Mouse (Mus musculus) hematopoietic stem cell, adult 5-6 weeks (primary cell): ENCODE measurements around the gene Dock10. TPM values are rescaled to one million over a fixed set of nuclear protein-coding genes. Genes with fewer than 3 reads are reported as not detected.

Experiments used
- ATAC-seq, 2 experiments: fragments of 125-278 bp in 1 of 2; replicated peaks in 1 of 2; 2 replicates each; pipeline ENCODE4 v1.8.0; 2016 to 2017; ENCODE audit warnings: inconsistent platforms in 2 of 2, mild to moderate bottlenecking in 2 of 2, moderate number of reproducible peaks in 2 of 2, low read depth in 1 of 2, moderate TSS enrichment in 1 of 2; ENCODE audit not compliant: low FRiP score in 2 of 2, poor library complexity in 2 of 2, severe bottlenecking in 2 of 2, insufficient read depth in 1 of 2, low TSS enrichment in 1 of 2
- total RNA-seq: library from RNA; stranded (forward); fragments of 172-1452, 232-1000 nt; gene quantifications from 2 replicates; pipeline ENCODE4 v1.2.3, GENCODE M21; 2017

Gene Dock10
- total RNA-seq, 1 experiment from 2014 or later = 113 TPM

- ATAC-seq = no peak
These were observed 18.9 kb downstream of the Dock10 start for GRCm38 (mm10) chr1:80739472-80739871.

- ATAC-seq = no peak
These were observed 20.4 kb downstream of the Dock10 start for GRCm38 (mm10) chr1:80737812-80738391.

GRCm38 (mm10) chr1:80730582-80730981 lies 27.7 kb downstream of the Dock10 start:
- ATAC-seq = peak; percentile 60 to 70

GRCm38 (mm10) chr1:80730174-80730573 lies 28.2 kb downstream of the Dock10 start:
- ATAC-seq = no peak; a peak in 1 of 4 replicates

DNA sequence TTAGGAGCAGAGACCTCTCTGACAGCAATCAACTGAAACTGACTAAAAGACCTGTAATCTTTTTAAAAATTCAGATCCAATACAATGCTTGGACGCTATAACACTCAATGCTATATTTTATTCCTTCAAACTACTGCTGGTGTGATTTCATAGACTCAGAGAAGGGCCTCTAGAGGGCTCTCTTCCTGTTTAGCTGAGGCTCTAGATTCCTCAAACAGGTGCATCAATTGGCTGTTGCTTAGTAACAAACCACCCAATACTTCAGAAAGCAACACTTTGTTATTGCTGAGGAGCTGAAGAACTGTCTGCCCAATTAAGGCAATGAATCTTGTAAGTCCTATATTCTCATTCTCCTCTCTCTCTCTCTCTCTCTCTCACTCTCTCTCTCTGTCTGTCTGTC lies 30.1 kb downstream of the Dock10 start:
- peak; percentile 57 to 70; a peak in 3 of 4 replicates for ATAC-seq

- no peak for ATAC-seq
These were observed 30.9 kb downstream of the Dock10 start for GRCm38 (mm10) chr1:80727403-80727802.

DNA sequence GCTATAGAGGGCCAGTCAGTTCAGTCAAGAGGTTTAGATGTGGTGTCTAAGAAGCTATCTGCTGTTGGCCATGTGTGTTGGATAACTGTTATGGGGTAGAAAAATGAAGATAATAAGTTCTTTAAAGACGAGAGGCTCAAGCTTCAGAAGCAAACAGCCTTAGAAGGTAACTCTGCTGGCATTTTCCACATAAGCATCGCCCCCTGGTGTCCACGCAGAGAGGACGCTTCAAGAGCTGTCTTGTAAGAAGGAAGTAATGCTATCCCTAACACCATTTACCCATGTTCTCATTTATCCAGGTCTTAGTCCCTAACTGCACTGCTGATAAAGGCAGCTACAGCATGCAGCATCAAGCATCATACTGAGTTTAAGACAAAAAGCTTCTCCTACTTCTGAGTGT lies 35.7 kb downstream of the Dock10 start:
- peak; percentile 81 to 88 for ATAC-seq

- ATAC-seq = no peak
These were observed 36.3 kb downstream of the Dock10 start for GRCm38 (mm10) chr1:80722001-80722400.

DNA sequence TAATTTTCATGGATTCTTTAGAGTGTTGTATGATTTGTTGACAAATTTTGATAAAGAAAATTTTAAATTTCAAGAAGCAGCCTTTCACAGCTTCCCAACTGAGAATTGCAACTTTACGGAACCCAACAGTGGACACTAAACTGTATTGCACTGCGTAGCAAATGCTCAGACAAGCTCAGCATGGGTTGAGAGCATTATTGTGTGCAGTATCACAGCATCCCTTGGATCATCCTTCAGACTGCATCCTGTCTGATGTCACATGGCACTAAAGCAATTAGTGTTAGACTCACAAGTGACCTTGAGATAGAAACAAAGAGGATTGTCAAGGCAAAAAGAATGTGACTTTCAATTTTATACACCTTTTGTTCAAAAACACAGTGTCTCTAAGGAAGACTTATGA lies 37.1 kb downstream of the Dock10 start:
- ATAC-seq = no peak

DNA sequence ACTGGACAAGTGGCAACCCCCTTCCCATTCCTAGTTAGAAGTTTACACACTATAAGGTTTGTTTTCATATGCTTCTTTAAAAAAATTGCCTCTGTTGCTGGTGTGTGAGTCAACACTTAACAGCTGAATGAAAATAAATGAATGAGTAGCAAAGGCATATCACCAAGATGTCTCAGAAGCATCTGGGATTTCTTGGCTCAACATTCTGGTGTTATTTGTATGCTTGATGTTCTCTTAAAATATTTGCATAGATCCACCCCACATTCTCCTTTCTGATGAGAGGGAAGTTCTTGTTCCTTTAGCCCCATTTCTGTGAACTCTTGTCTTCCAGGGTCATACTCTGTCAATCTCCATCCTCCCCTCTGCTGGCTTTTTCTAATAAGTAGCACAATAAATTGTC lies 38.2 kb downstream of the Dock10 start:
- no peak for ATAC-seq

GRCm38 (mm10) chr1:80719436-80719835 lies 38.9 kb downstream of the Dock10 start:
- ATAC-seq = no peak

DNA sequence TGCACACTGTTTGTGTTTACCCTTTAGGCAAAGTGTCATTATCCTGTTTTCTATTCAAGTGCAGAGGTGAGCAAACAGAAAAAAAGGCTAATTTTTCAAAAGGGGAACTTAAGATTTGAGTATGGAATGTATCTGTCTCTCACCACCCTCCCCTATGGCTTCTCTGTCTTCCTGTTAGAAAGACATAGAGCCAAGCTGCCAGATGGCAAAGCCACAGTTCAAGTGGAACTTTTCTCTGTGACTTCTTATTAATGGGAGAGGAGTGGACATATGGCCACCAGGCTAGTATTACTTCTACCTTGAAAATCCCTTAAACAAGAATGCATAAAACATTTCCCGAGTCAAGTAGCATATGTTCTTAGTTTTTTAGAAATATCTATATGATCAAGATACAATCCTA lies 39.7 kb downstream of the Dock10 start:
- ATAC-seq = peak; percentile 22 to 46; a peak in 2 of 4 replicates

DNA sequence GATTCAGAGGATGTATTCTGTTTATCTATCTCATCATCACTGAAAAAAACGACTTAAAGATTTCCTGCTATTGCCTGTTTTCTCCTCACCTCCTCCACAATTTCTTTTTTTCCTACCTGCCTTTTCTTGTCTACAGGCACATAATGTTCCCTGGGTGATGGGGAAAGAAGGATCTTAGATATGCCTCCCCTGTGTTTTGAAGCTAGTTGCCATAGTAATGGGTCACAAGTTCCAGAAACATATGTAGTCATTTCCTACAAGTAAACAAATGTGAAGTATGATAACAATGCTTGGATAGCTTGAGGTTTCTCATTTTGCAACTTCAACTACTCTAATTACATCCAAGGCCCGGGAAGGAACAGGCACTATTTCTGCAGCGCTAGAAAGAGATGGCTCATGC lies 42.4 kb downstream of the Dock10 start:
- ATAC-seq = peak in 1 of 2 experiments; percentile 37; a peak in 1 of 4 replicates

- peak in 1 of 2 experiments; percentile 26; a peak in 1 of 4 replicates for ATAC-seq
These were observed 44.4 kb downstream of the Dock10 start for GRCm38 (mm10) chr1:80713920-80714319.

DNA sequence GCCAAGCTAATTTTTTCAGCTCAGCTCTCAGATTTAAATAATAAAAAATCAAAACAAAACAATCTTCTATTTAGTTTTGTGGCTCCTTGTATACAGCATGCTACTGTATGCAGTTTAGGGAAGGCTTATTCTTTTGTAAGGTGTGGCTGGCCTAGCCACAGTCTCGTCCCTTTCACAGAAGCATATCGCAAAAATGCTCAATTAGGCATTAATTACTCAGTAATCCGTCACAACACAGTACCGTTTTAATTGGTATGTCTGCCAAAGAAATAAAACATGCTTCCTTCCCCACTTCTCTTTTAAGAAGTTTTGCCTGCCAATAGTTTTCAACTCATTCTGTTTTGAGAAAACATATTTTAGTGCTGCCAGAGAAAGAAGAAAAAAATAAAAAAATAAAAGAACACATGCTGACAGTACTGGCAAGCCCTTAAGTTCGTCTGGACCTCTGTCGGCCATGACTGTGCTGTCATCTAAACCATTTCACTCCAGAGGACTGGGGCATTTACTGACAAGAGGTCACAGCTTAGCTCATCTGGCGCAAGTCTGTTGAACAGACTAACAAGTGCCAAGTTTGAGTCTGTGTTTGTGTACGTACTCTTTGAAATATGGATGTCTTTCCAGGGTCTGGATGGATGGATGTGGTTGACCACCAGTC lies 47.6 kb downstream of the Dock10 start:
- ATAC-seq = no peak

GRCm38 (mm10) chr1:80710097-80710541 lies 48.2 kb downstream of the Dock10 start:
- ATAC-seq = no peak

DNA sequence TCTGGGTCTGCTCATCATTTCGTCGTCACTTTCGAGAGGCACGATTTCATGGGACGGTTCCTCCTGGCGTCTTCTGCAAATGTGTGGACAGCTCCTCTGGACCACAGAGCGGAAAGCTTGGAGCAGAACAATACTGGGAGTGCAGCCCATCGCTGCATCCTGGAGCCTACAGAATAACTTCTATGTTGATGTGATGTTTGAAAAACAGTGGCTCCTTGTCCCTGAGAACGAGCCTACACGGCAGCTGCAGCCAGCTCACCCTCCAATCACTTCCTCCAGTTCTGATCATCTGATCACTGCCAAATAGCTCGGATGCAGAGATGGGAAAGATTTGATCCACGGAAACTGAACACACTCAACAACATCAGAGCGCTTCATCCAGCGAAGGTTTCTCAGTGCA lies 49.0 kb downstream of the Dock10 start:
- no peak for ATAC-seq

GRCm38 (mm10) chr1:80703279-80703678 lies 55.0 kb downstream of the Dock10 start:
- ATAC-seq = no peak
